Mouse (Mus musculus) brain, adult 2 months (tissue): ENCODE measurements at regions not wholly inside any gene's neighbourhood (a gene's known extent, or its start where the extent isn't known, plus 50 kb on each side); places are given as distances from the start of the nearest gene placed in this dataset.

Source experiments
- DNase-seq: peaks from one replicate; pipeline ENCODE4 v3.0.0; 2011; ENCODE audit warnings: low read depth, low spot score

DNA sequence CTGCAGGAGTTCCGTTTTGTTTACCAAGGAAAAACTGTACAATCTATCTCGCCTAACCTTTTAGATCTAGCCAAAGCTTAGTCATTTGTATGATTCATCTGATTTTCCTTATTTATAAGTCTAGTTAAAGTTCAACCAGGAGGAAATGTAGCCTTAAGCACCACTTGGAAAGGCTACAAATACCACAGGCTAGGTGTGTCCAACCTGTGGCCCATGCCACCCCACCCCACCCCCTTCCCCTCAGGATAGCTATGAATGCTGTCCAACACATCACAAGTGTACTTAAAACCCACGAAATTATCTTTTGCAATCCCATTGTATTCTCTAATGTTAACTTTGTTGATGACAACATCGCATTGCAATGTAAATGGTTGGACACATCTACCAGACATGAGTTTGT is 102.9 kb upstream of the Klf14 start:
- DNase-seq: no peak

GRCm38 (mm10) chr6:31065419-31065818 is 106.5 kb upstream of the Klf14 start:
- no peak for DNase-seq

DNA sequence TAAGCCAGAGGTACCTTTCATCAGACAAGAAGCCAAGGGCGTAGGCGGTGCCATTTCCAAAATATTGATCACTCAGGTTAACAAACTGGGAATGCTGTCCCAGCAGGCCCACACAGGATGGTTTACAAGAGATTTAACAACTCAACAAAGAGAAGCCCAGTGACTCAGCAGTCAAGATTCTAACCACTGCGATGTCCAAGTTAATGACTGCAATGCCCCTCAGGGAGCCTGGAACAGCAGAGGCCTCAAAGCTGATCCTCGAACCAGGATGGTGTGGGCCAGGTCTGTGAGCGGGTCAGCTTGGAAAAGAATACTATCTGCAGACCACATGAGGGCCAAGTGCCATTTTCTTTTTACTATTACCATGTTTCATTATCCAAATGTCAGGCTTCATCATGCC is 108.0 kb upstream of the Klf14 start:
- DNase-seq: no peak

GRCm38 (mm10) chr6:31067453-31067852 is 108.6 kb upstream of the Klf14 start:
- DNase-seq: no peak

DNA sequence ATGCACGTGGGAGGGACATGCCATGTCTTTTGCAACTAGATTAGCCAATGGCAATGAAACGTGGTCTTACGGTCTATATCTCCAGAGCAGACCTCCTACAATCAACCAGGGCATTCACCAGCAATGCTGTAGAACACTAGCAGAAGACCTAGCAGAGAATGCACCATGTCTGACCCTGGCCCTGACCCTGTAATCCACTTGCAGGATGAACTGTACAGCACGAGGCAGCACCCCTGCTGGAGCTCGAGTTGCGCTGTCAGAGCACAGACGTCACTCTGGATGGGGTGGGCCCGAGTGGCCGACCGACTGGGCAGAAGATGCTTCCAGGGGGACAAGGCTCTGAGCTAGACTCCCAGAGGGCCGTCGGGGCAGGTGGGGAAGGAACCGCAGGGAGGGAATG is 110.4 kb upstream of the Klf14 start:
- no peak for DNase-seq

DNA sequence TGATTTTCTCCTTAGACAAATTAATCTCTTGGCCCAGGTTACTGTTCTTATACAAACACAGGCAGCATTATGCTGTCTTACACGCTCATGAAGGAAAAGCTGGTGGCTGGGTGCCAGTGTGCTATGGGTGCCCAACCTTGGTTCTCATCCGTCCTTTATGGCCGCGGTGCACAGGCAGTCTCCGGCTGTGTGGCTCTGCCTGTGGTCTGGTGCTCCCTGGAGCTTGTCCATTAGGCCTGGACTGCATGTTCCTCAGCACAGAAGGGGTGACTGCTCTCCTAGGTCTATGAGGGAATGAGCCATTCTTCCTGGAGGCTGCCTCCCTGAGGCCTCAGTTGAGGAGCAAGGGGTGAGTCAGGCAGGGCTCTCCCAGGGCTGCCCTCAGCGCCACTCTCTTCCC is 111.7 kb upstream of the Klf14 start:
- no peak for DNase-seq

GRCm38 (mm10) chr6:31070966-31071365 is 112.1 kb upstream of the Klf14 start:
- DNase-seq: no peak

DNA sequence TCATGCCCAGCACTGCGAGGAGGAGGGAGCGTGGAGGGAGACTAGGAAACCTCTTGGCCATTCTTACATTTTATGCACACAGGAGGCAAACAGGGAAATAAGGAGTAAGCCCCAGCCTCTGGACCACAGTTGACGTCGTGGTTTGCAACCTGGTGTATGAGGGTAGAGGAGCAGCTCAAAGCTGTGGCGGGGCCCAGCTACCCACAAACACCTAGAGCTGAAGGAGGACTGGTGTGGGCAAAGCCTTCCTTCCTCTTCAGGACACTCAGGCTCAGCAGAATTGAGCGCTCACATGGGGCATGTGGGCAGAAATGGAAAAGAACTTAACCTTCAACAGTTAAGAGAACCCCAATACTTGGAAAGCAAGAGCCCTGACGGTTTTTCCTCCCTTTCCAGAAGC is 113.2 kb upstream of the Klf14 start:
- DNase-seq: no peak

GRCm38 (mm10) chr6:31072559-31072958 is 113.7 kb upstream of the Klf14 start:
- DNase-seq: no peak

- no peak for DNase-seq
Measured at GRCm38 (mm10) chr6:31073338-31073737, 114.5 kb upstream of the Klf14 start.

- no peak for DNase-seq
Measured at GRCm38 (mm10) chr6:31074394-31074793, 115.5 kb upstream of the Klf14 start.

DNA sequence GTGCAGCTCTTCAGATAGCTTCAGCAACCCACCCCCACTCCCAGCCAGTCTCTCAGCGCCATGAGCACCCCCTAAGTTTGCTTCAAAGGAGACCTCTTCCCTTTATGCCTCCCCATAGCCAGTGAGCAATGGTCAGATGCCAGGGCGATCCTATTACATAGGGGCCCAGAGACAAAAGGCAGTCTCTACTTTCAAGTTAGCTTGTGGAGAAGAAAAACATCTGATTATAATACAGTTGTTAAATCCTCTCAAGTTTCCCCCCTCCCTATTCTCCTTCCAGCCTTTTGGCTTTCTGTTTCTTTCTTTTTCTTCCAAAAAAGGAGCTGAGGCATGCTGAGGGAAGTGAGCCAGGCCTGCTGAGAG is 116.3 kb upstream of the Klf14 start:
- DNase-seq: no peak

GRCm38 (mm10) chr6:31075572-31076477 is 116.9 kb upstream of the Klf14 start:
- DNase-seq: peak; percentile 91

GRCm38 (mm10) chr6:31076478-31076834 is 117.6 kb upstream of the Klf14 start:
- DNase-seq: no peak

- peak; percentile 77 for DNase-seq
Measured at GRCm38 (mm10) chr6:31077216-31077615, 118.3 kb upstream of the Klf14 start.

DNA sequence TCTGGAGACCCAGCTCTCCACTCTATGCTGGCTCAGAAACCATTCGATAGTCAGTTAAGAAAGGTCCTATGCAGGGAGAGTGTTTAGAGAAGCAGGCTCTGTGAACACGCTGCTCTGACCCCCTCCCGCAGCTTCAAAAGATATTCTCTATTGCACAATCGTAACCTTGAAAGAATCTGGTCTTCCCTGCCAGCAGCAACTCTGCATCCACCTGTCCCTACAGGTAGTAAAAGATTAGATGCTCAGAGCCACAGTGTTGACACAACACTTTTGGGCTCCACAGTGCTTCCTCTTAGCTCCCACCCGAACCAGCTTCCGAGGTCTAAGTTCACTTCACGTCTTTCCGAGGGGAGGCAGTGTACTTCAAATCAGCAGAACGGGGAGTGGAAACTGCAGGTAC is 118.9 kb upstream of the Klf14 start:
- no peak for DNase-seq

- no peak for DNase-seq
Measured at GRCm38 (mm10) chr6:31078413-31078812, 119.5 kb upstream of the Klf14 start.

DNA sequence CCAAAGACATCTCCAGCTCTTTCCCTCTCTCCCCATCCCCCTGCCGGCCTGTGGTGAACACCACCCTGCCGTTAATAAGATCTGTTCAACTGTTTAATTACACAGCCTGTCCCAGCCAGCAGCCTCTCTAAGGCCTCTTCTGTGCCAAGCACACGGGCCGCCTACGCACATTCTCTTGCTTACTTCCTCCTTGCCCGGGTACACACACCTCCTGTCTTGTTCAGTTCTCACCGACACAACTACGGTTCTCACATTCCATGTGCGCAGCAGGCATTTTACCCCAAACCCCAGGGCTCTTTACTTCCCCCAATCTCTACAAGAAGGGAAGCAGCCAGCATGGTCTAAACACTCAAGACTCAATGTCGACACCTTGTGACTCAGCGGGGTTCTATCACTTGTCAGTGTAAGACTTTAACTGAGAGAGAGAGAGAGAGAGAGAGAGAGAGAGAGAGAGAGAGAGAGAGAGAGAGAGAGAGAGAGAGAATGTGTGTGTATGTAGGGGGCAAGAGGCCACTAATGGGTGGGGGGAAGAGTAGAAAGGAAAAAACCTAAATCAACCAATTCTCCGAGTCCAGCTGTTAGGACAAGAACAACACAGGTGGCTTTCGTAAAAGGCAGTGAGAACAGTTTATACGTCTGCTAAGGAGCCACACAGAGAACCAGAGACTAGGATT is 120.8 kb upstream of the Klf14 start:
- DNase-seq: peak; percentile 93

- no peak for DNase-seq
Measured at GRCm38 (mm10) chr6:31080279-31080678, 121.4 kb upstream of the Klf14 start.

DNA sequence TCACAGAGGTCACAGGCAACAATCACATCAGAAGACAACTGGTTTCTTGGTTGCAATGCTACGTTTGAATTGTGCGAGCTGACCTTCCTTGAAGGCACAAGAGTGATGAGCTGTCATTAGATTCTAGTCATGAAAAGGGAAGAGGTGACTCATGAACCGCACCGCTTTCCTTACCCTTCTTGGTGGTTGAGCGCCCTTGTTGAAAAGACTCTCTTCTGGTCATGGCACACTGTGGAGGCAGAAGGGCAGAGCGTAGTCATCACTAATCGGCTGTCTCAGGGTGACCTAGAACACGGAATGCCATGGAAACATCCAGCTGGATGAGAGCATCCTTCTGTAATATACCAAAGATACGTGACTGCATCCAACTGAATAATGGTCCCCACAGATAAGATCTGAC is 121.8 kb upstream of the Klf14 start:
- no peak for DNase-seq

- no peak for DNase-seq
Measured at GRCm38 (mm10) chr6:31081238-31081637, 122.4 kb upstream of the Klf14 start.

- no peak for DNase-seq
Measured at GRCm38 (mm10) chr6:31081988-31082387, 123.1 kb upstream of the Klf14 start.
